Mouse (Mus musculus) erythroblast, embryonic 14.5 days (primary cell): ENCODE data around the gene Trabd2b.

Experiments
- GATA1 ChIP-seq: IDR thresholded peaks from 2 replicates; pipeline ENCODE4 v1.6.1; 2012; ENCODE audit warnings: low read length, inconsistent platforms, mixed read lengths
- TAL1 ChIP-seq: IDR thresholded peaks from 3 replicates; pipeline ENCODE4 v1.6.1; 2012; ENCODE audit warnings: low read length, inconsistent platforms, mixed read lengths

DNA sequence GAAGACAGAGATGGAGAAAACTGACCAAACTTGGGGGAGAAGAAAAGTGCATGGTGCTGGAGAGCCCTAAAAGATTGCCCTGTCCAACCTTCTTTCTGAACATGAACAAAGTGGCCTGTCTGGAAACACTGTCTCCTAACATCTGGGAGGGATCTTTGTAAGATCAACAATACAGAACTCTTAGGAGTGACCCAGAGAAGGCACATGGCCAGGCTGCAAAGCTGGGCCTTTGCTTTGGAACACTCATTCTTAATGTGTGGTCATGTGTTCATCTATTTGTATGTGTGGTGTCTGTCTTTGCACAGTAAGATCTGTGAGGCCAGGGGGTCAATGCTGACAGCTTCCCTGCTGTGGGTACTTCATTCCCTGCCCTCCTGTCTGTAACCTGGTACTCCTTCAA is 16.9 kb upstream of the Trabd2b start:
- no peak for TF ChIP-seq TAL1
- no peak for TF ChIP-seq GATA1
